Mouse (Mus musculus) megakaryocyte, adult 5-6 weeks (primary cell): ENCODE results near the gene Dffb. TPM values are rescaled to one million over a fixed set of nuclear protein-coding genes. Genes with fewer than 3 reads are reported as not detected.

Experiments
- total RNA-seq, 2 experiments: library from RNA; stranded (forward) in 1 of 2; stranded (reverse) in 1 of 2; fragments of 153-499, 151-499 nt in 1 of 2; fragments of 221-1000, 200-1000 nt in 1 of 2; gene quantifications; 2 replicates each; pipeline versions ENCODE4 v1.2.3 to v1.2.4; 2015 to 2017

Gene Dffb
- total RNA-seq, 2 experiments from 2014 or later = 8.4 to 13.8 TPM

Other genes with a start within 250 kb of the Dffb start
- 38.8 and 52.5 TPM in 2 replicates for gene A430005L14Rik, start 17.9 kb downstream of the Dffb start, total RNA-seq (2015)
- 35.3 and 35.9 TPM in 2 replicates for gene A430005L14Rik, start 17.9 kb downstream of the Dffb start, total RNA-seq (2017)
- gene Cep104, start 68 bp upstream of the Dffb start, total RNA-seq (2015) = 4.0 and 4.3 TPM in 2 replicates
- 4.3 and 5.3 TPM in 2 replicates for gene Cep104, start 68 bp upstream of the Dffb start, total RNA-seq (2017)
- gene Lrrc47, start 36.6 kb upstream of the Dffb start, total RNA-seq (2015) = 7.0 and 11.4 TPM in 2 replicates
- gene Lrrc47, start 36.6 kb upstream of the Dffb start, total RNA-seq (2017) = 11.3 and 21.1 TPM in 2 replicates
- 0.62 and 1.9 TPM in 2 replicates for gene Smim1, start 51.1 kb upstream of the Dffb start, total RNA-seq (2015)
- gene Smim1, start 51.1 kb upstream of the Dffb start, total RNA-seq (2017) = 0.26 and 1.3 TPM in 2 replicates
- gene Ccdc27, start 67.6 kb upstream of the Dffb start, total RNA-seq (2015) = not detected in 2 replicates
- gene Ccdc27, start 67.6 kb upstream of the Dffb start, total RNA-seq (2017) = not detected in 2 replicates
- not detected in 2 replicates for gene Trp73, start 165.1 kb upstream of the Dffb start, total RNA-seq (2015)
- gene Trp73, start 165.1 kb upstream of the Dffb start, total RNA-seq (2017) = not detected in 2 replicates
- gene Wrap73, start 167.2 kb upstream of the Dffb start, total RNA-seq (2015) = 9.6 and 9.8 TPM in 2 replicates
- gene Wrap73, start 167.2 kb upstream of the Dffb start, total RNA-seq (2017) = 3.6 and 5.3 TPM in 2 replicates
- gene Tprgl, start 185.5 kb upstream of the Dffb start, total RNA-seq (2015) = 75.5 and 90.9 TPM in 2 replicates
- 52.4 and 57.3 TPM in 2 replicates for gene Tprgl, start 185.5 kb upstream of the Dffb start, total RNA-seq (2017)
- not detected in 2 replicates for gene Megf6, start 195.6 kb upstream of the Dffb start, total RNA-seq (2015)
- gene Megf6, start 195.6 kb upstream of the Dffb start, total RNA-seq (2017) = 0.04 TPM in 1 of 2 replicates, not detected in the other